Mouse (Mus musculus) brain, embryonic 14.5 days (tissue): ENCODE results near the gene Serinc4.

Experiments
- CTCF ChIP-seq: fragments of 200-500 bp; IDR thresholded peaks from 2 replicates; pipeline ENCODE4 v1.5.1; 2012; ENCODE audit warnings: inconsistent platforms, mild to moderate bottlenecking, moderate library complexity, borderline replicate concordance; ENCODE audit not compliant: insufficient read depth, insufficient read length; ENCODE audit errors: extremely low read depth
- POLR2A ChIP-seq: fragments of 200-500 bp; IDR thresholded peaks from 2 replicates; pipeline ENCODE4 v1.6.1; 2012; ENCODE audit warnings: mild to moderate bottlenecking, inconsistent platforms, borderline replicate concordance; ENCODE audit not compliant: poor library complexity, insufficient read depth, insufficient read length, severe bottlenecking; ENCODE audit errors: extremely low read depth

DNA sequence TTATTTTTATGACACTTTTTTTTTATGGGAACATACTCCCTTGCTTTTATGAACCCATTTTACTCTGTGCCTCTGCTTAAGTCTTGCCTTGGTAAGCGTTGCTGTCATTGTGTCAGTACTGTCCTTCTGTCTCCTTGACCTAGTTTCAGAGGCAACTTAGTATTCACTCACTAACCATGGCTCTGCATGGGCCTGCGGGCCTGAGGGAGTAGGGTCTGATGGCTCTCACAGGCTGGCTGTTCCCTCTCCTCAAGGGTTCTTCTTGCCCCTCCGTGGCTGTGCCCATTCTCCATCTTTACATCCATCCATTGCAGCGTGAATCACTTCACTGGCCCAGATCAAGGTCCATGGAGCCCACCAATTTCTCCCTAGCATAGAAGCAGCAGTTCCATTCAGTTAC, 10.1 kb downstream of the Serinc4 start:
- TF ChIP-seq POLR2A (no peak), CTCF (no peak)
